Mouse (Mus musculus) stomach, postnatal 0 days (tissue): ENCODE measurements around the gene Lhx4. TPM values are rescaled to one million over a fixed set of nuclear protein-coding genes. Genes with fewer than 3 reads are reported as not detected.

Experiments used
- ATAC-seq: fragments of 200-750 bp; cut with Nextera tagmentation; 2 replicates; pipeline ENCODE4 v1.8.0; 2017; ENCODE audit not compliant: low FRiP score, low TSS enrichment
- DNase-seq: peaks from one replicate; pipeline ENCODE4 v3.0.0-alpha.2; 2016; ENCODE audit warnings: low spot score
- H3K27ac ChIP-seq: fragments of 300-500 bp; sonication (generic); replicated peaks from 2 replicates; pipeline ENCODE4 v1.5.1; 2014; ENCODE audit warnings: mild to moderate bottlenecking, control low read depth
- H3K27me3 ChIP-seq: fragments of 300-500 bp; sonication (generic); 2 replicates; pipeline ENCODE4 v1.6.1; 2014; ENCODE audit warnings: low read length; ENCODE audit not compliant: control insufficient read depth, insufficient read depth
- H3K36me3 ChIP-seq: fragments of 300-500 bp; sonication (generic); 2 replicates; pipeline ENCODE4 v1.6.1; 2014; ENCODE audit warnings: low read length, mixed read lengths; ENCODE audit not compliant: control insufficient read depth, insufficient read depth
- H3K4me1 ChIP-seq: fragments of 300-500 bp; sonication (generic); replicated peaks from 2 replicates; pipeline ENCODE4 v1.6.1; 2014; ENCODE audit warnings: antibody characterized with exemption; ENCODE audit not compliant: control insufficient read depth, insufficient read depth
- H3K4me2 ChIP-seq: fragments of 300-500 bp; sonication (generic); replicated peaks from 2 replicates; pipeline ENCODE4 v1.6.1; 2014; ENCODE audit warnings: low read depth, mild to moderate bottlenecking, control low read depth, moderate library complexity
- H3K4me3 ChIP-seq: fragments of 300-500 bp; sonication (generic); 2 replicates; pipeline ENCODE4 v1.5.1; 2014; ENCODE audit warnings: low read depth, low read length, control low read depth
- H3K9ac ChIP-seq: fragments of 300-500 bp; sonication (generic); 2 replicates; pipeline ENCODE4 v1.6.1; 2014; ENCODE audit warnings: mild to moderate bottlenecking, low read length, control low read depth, mixed read lengths
- H3K9me3 ChIP-seq: fragments of 300-500 bp; sonication (generic); 2 replicates; pipeline ENCODE4 v1.6.1; 2016; ENCODE audit warnings: low read length; ENCODE audit not compliant: control insufficient read depth
- CTCF ChIP-seq: IDR thresholded peaks from 2 replicates; pipeline ENCODE4 v1.5.1; 2016; ENCODE audit warnings: antibody characterized with exemption, low read depth, mild to moderate bottlenecking, moderate library complexity
- EP300 ChIP-seq: optimal IDR thresholded peaks from 2 replicates; pipeline ENCODE3; 2016; ENCODE audit warnings: antibody characterized with exemption
- WGBS: fragments of 180-500 bp; shearing (Covaris S2); extraction: QIAGEN DNeasy Blood & Tissue Kit; methylation state at CpG from one replicate; pipeline ENCODE4 v1.1.7; 2014; 5-methylcytosine and 5-hydroxymethylcytosine counted together
- polyA plus RNA-seq: library from polyadenylated mRNA; unstranded; fragments of >200 nt; fragmentation: Nextera tagmentation; extraction: Ambion mirVana; gene quantifications from 2 replicates; pipeline ENCODE4 v1.2.1, GENCODE M21; 2015

The Lhx4 gene
- polyA plus RNA-seq, 1 experiment from 2014 or later: 0.10 TPM

DNA sequence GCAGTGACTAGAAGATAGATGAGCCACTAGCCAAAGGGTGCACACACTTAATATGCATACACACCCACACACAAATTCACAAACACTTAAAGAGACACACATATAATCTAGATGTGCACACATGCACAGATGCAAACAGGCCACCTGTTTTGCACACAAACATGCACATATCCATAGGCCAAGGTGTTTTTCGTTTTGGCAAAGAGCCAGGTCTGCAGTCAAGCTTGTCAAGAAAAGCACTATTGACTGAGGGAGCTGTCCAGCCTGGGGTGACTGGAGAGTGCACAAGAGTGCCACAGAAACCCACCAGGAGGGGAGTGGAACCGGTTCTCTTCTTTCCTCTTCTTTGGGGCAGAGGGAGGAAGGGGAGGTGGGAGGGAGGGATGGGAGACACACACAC lies 20.3 kb downstream of the Lhx4 start:
- Histone ChIP-seq H3K4me3 (no peak overlapping the region), H3K27me3 (peaks cover 14% of the 10 kb centered on the region; the same call in 1 of the 2 replicates), H3K36me3 (no peaks in the 10 kb centered on the region), H3K9me3 (no peaks in the 10 kb centered on the region), H3K4me1 (no peaks in the 10 kb centered on the region), H3K27ac (no peak overlapping the region), H3K9ac (no peak overlapping the region), H3K4me2 (no peak overlapping the region)
- no peak for TF ChIP-seq CTCF
- TF ChIP-seq EP300: no peak
- ATAC-seq: no peak
- peak; percentile 31 for DNase-seq
- 0% methylated on average over 2 of the region's 2 CpGs for WGBS

DNA sequence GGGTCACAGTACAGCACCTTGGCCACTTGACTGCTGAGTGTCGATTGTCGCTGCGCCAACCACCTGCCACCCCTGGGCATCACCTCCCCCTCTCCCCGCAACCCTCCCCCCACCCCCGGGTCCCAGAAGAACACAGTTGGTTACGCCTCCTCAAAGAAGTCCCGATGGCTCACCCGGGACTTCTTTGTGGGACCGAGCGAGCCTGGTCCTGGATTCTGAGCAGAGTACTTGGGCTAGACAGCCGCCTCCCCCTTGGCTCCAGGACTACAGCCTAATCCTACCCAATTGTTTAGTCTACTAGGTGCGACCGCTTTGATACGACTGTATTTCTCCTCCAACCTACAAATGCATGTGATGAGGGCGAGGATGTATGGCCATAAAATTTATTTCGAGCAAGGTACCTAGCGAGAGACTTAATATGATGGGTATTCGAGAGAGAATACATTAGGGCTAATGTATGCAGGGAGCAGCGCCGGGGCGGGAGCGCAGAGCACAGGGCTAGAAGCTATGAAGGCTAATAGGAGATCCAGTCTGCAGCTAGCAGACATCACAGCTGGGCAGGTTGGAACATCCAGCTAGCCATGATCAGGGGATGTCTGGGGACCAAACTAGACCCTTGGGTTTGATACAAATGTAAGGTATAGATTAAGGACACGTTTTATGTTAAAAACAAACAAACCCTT lies 22.2 kb downstream of the Lhx4 start:
- Histone ChIP-seq H3K27ac (no peak overlapping the region), H3K4me3 (no peak overlapping the region), H3K4me1 (no peaks in the 10 kb centered on the region), H3K27me3 (peaks cover 4% of the 10 kb centered on the region; the same call in 1 of the 2 replicates), H3K4me2 (no peak overlapping the region), H3K9ac (no peak overlapping the region), H3K36me3 (no peaks in the 10 kb centered on the region), H3K9me3 (no peaks in the 10 kb centered on the region)
- no peak for TF ChIP-seq EP300
- no peak for TF ChIP-seq CTCF
- WGBS: 4% methylated on average over 21 of the region's 23 CpGs
- DNase-seq (no peak), ATAC-seq (no peak)

DNA sequence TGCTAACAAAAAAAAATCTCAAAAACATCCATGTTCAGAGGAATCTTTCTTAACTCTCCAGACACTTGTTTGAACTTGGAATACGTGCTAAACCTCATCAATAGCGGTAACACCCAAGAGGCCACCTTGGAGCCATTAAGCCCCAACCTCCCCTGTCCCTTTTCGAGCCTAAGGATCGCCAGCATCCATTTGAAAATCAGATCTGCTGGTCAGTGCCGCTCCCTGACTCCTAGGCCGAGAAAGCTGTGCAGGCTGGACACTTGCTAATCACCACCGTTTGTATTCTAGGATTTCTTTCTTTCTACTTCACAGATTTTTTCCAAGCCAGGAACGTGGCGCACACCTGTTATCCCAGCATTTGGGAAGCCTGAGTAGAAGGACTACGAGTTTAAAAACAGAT lies 23.7 kb downstream of the Lhx4 start:
- no peak for ATAC-seq
- no peak overlapping the region for H3K27ac ChIP-seq
- no peak overlapping the region for H3K4me3 ChIP-seq
- 32% methylated on average over 10 of the region's 10 CpGs for WGBS
- TF ChIP-seq CTCF (no peak), EP300 (no peak)
- no peak for DNase-seq
- H3K36me3 ChIP-seq: no peaks in the 10 kb centered on the region
- no peaks in the 10 kb centered on the region for H3K9me3 ChIP-seq
- no peak overlapping the region for H3K4me2 ChIP-seq
- peaks cover 8% of the 10 kb centered on the region; the same call in 1 of the 2 replicates for H3K27me3 ChIP-seq
- H3K4me1 ChIP-seq: no peaks in the 10 kb centered on the region
- H3K9ac ChIP-seq: no peak overlapping the region

DNA sequence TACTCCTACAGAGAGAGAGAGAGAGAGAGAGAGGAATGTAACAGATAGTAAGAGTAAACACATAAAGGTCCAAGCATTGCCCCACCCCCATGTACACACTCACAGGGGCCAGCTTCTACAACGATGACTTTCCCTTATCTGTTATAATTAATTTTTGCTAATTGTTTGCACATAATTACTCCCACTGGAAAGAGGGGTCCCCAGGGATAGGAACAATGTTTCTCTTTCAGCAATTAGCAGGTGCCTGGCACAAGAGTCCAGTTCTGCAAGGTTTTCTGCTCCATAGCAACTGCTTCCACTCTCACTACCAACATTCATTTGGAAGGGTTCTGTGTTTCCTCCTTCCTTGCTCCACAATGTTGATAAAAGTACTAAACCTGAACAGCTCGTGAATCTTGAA lies 25.6 kb downstream of the Lhx4 start:
- no peak for TF ChIP-seq CTCF
- ATAC-seq (no peak), DNase-seq (no peak)
- 44% methylated on average over 2 of the region's 2 CpGs for WGBS
- H3K4me3 ChIP-seq: no peak overlapping the region
- H3K27me3 ChIP-seq: peaks cover 8% of the 10 kb centered on the region; the same call in 1 of the 2 replicates
- H3K4me2 ChIP-seq: no peak overlapping the region
- H3K27ac ChIP-seq: no peak overlapping the region
- no peaks in the 10 kb centered on the region for H3K36me3 ChIP-seq
- no peaks in the 10 kb centered on the region for H3K9me3 ChIP-seq
- H3K9ac ChIP-seq: no peak overlapping the region
- no peaks in the 10 kb centered on the region for H3K4me1 ChIP-seq

DNA sequence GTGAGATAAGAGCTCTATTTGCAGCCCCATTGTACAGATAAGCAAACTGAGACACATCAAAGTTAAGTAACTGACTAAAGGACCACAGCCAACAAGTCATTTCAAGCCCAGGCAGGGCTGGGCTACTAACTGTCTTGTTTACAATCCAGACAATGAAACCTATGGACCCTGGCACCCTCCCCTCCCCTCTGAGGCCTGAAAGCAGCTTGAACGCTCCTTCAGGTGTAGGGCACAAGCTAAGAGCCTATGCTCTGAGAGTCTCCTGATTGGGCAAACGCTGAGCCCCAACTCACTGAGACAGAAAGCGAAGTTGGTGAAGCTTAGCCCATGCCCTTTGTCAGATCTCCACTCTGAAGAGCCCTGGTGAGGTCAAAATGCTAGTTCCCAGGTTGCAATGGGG lies 27.2 kb downstream of the Lhx4 start:
- Histone ChIP-seq H3K9me3 (no peaks in the 10 kb centered on the region), H3K4me1 (no peaks in the 10 kb centered on the region), H3K36me3 (no peaks in the 10 kb centered on the region), H3K4me2 (no peak overlapping the region), H3K9ac (no peak overlapping the region), H3K4me3 (no peak overlapping the region), H3K27ac (no peak overlapping the region), H3K27me3 (peaks cover 3% of the 10 kb centered on the region; the same call in 1 of the 2 replicates)
- no peak for ATAC-seq
- TF ChIP-seq CTCF: no peak
- TF ChIP-seq EP300: no peak
- no peak for DNase-seq
- WGBS: 67% methylated on average over 3 of the region's 3 CpGs

DNA sequence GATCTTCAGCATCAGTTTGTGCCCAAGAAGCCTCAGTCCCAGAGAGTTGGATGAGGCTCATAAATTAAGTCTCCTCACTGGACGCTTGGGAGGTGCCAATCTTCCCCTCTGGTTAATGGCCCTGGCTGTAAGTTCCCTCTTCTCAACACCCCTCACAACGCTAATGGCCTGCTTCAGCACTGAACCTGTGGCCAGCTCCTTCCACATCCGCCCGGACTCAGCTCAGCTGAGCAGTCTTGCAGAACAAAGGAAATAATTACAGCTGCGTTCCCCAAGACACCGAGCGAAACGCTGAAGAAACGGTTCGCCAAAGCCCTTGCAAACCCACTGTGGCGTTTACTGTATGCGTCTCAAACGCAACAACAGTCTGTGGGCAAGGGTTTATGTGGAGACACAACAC lies 29.3 kb downstream of the Lhx4 start:
- no peak for TF ChIP-seq EP300
- no peak for TF ChIP-seq CTCF
- Histone ChIP-seq H3K27me3 (peaks cover 3% of the 10 kb centered on the region; the same call in 1 of the 2 replicates), H3K4me2 (no peak overlapping the region), H3K36me3 (no peaks in the 10 kb centered on the region), H3K27ac (no peak overlapping the region), H3K4me1 (no peaks in the 10 kb centered on the region), H3K4me3 (no peak overlapping the region), H3K9ac (no peak overlapping the region), H3K9me3 (no peaks in the 10 kb centered on the region)
- ATAC-seq: no peak
- peak; percentile 77 for DNase-seq
- WGBS: 2% methylated on average over 13 of the region's 13 CpGs
